Mouse (Mus musculus) brain, embryonic 14.5 days (tissue): Measurements from ENCODE around the gene Klra2.

Experiments
- CTCF ChIP-seq: fragments of 200-500 bp; IDR thresholded peaks from 2 replicates; pipeline ENCODE4 v1.5.1; 2012; ENCODE audit warnings: inconsistent platforms, mild to moderate bottlenecking, moderate library complexity, borderline replicate concordance; ENCODE audit not compliant: insufficient read depth, insufficient read length; ENCODE audit errors: extremely low read depth
- POLR2A ChIP-seq: fragments of 200-500 bp; IDR thresholded peaks from 2 replicates; pipeline ENCODE4 v1.6.1; 2012; ENCODE audit warnings: mild to moderate bottlenecking, inconsistent platforms, borderline replicate concordance; ENCODE audit not compliant: poor library complexity, insufficient read depth, insufficient read length, severe bottlenecking; ENCODE audit errors: extremely low read depth

DNA sequence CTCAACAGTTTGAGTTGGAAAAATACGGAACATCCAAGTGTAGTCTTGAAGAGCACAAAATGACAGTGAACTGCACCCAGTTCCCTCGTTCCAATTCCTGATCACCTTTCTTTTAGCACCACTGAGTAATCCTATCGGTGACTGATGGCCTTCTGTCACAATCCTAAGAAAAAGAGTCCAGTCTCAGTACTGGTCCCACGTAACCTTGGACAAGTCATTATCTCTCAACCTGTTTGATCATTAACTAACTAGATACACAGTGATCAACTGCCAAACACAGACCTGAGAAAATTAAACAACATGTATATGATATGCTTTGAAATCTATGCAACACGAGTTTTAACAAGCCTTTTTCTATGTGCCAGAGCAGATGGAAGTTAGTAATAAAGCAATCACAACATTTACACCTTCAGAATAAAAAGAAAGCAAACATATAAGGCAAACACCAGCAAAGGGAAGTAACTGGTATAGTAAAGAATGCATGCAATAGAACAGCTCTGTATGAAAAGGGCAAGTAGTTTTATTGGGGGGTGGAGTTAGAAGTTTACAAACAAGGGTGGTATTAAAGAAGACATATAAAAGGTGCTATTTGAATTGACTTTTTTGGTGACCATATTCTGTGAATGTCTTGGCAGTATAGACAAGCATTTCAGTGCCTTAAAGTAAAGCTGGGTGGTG, 47.4 kb upstream of the Klra2 start:
- TF ChIP-seq POLR2A (no peak), CTCF (no peak)
